ENCODE assay signal across 30 mouse cellular contexts in genomic region chr6:28296306-28296705, GRCm38 (mm10).
DNase-seq lines count a peak whose midpoint lies in the region; ATAC-seq and TF ChIP-seq lines count a peak whose summit lies in the region.
"Had no signal": no experiment of that assay in that cellular context is flagged by ENCODE, and none has a peak within 500 bp of the region (broad histone marks: within the 10 kb centered on the region; RNA-seq: fewer than 3 reads in every experiment).

No protein-coding gene starts in this region.

- no peak overlapping the region for H3K27ac ChIP-seq in midbrain, embryonic 13.5 days
- H3K27ac ChIP-seq: embryonic facial prominence, embryonic 12.5 days; forebrain, embryonic 12.5 days; gastrocnemius, adult 2 months; heart, embryonic 10.5 days; hindbrain, embryonic 10.5 days; kidney, embryonic 15.5 days; limb, embryonic 15.5 days; liver, embryonic 14.5 days; lung, embryonic 15.5 days; neural tube, embryonic 12.5 days had no signal

- peak; percentile 27; the same call in 1 of the 2 replicates for ATAC-seq in midbrain, embryonic 13.5 days
- ATAC-seq in cerebellum, adult (ENCODE audit: insufficient number of reproducible peaks, low FRiP score, low TSS enrichment), result no peak
- ATAC-seq: Patski had no signal

- peaks cover 10% of the 10 kb centered on the region for H3K4me1 ChIP-seq in midbrain, embryonic 13.5 days (replicated peaks)
- no peaks in the 10 kb centered on the region for H3K4me1 ChIP-seq in lung, adult 2 months (ENCODE audit: control insufficient read depth, insufficient read depth, low read length)
- H3K4me1 ChIP-seq: embryonic facial prominence, embryonic 12.5 days; heart, embryonic 10.5 days; kidney, embryonic 15.5 days; limb, embryonic 15.5 days; lung, embryonic 15.5 days; neural tube, embryonic 12.5 days had no signal

- no peak for TF ChIP-seq CTCF in lung, adult 2 months (IDR thresholded peaks at IDR 0.05; ENCODE audit: insufficient read depth, low read length)

- H3K36me3 ChIP-seq in midbrain, embryonic 13.5 days, result no peaks in the 10 kb centered on the region; the same call in 1 of the 2 replicates
- H3K36me3 ChIP-seq: embryonic facial prominence, embryonic 12.5 days; forebrain, embryonic 12.5 days; G1E; heart, embryonic 10.5 days; hindbrain, embryonic 10.5 days; kidney, embryonic 15.5 days; limb, embryonic 15.5 days; lung, embryonic 15.5 days; neural tube, embryonic 12.5 days had no signal

- 0 out of 2 replicates have a peak overlapping the region, but pooled peaks have one; percentile 37 for H3K9ac ChIP-seq in midbrain, embryonic 13.5 days (replicated peaks)
- H3K9ac ChIP-seq: embryonic facial prominence, embryonic 12.5 days; forebrain, embryonic 12.5 days; kidney, embryonic 15.5 days; limb, embryonic 15.5 days; liver, embryonic 14.5 days; lung, embryonic 15.5 days; neural tube, embryonic 12.5 days had no signal

- WGBS in midbrain, embryonic 13.5 days, result 8% methylated on average over 8 of the region's 8 CpGs
- WGBS in lung, adult 2 months, result 32% methylated on average over 8 of the region's 8 CpGs

- H3K4me3 ChIP-seq in midbrain, embryonic 13.5 days (replicated peaks), result no peak overlapping the region
- no peak overlapping the region for H3K4me3 ChIP-seq in lung, adult 2 months (replicated peaks; ENCODE audit: extremely low read depth, low read depth, low read length)
- H3K4me3 ChIP-seq: embryonic facial prominence, embryonic 12.5 days; forebrain, embryonic 12.5 days; gastrocnemius, adult 2 months; heart, embryonic 10.5 days; hindbrain, embryonic 10.5 days; kidney, embryonic 15.5 days; limb, embryonic 15.5 days; lung, embryonic 15.5 days; megakaryocyte, embryonic 14.5 days; neural tube, embryonic 12.5 days had no signal

- no peaks in the 10 kb centered on the region for H3K9me3 ChIP-seq in midbrain, embryonic 13.5 days
- H3K9me3 ChIP-seq: embryonic facial prominence, embryonic 12.5 days; forebrain, embryonic 12.5 days; G1E; heart, embryonic 10.5 days; hindbrain, embryonic 10.5 days; kidney, embryonic 15.5 days; limb, embryonic 15.5 days; lung, embryonic 15.5 days; neural tube, embryonic 12.5 days had no signal

- no peak for TF ChIP-seq POLR2A in lung, adult 2 months (IDR thresholded peaks at IDR 0.05; ENCODE audit: borderline replicate concordance, extremely low read depth, low read depth, low read length)

- peak overlapping the region; percentile 22; the same call in 1 of the 2 replicates for H3K4me2 ChIP-seq in midbrain, embryonic 13.5 days (replicated peaks)
- H3K4me2 ChIP-seq: embryonic facial prominence, embryonic 12.5 days; forebrain, embryonic 12.5 days; kidney, embryonic 15.5 days; limb, embryonic 15.5 days; lung, embryonic 15.5 days; neural tube, embryonic 12.5 days had no signal

- H3K27me3 ChIP-seq in midbrain, embryonic 13.5 days, result no peaks in the 10 kb centered on the region
- H3K27me3 ChIP-seq: CH12.LX; embryonic facial prominence, embryonic 12.5 days; forebrain, embryonic 12.5 days; kidney, embryonic 15.5 days; limb, embryonic 15.5 days; lung, embryonic 15.5 days; megakaryocyte, embryonic 14.5 days; neural tube, embryonic 12.5 days had no signal

- DNase-seq in heart, adult 11 months, result peak; percentile 58
- no peak for DNase-seq in heart, adult 9 months (ENCODE audit: low spot score in 2 of 2)
- peak; percentile 7 for DNase-seq in embryo, embryonic 9.5 days (ENCODE audit: extremely low spot score)
- peak; percentile 53 for DNase-seq in retina, postnatal 1 day
- no peak for DNase-seq in lung, adult 2 months
- DNase-seq: adrenal gland, postnatal 25 days; B cell, adult 2 months; cerebellum, adult 9-10 months; gastrocnemius, adult 2 months; kidney, adult 11 months; left cerebral cortex, postnatal 4 days; lung, postnatal 36 days; right cerebral cortex, postnatal 25 days; thymus, adult 18-20 months; thymus, postnatal 4 days had no signal

Comparison
In these comparisons a context has a peak if more than half of its experiments do, and no peak if none do; other contexts are left out.
1. DNase-seq: peak in heart, adult 11 months (single experiment), embryo, embryonic 9.5 days (single experiment) and retina, postnatal 1 day (single experiment); none in heart, adult 9 months (0 of 2) and lung, adult 2 months (single experiment).